Mouse (Mus musculus): ENCODE data around the gene Ppt2. TPM values are rescaled to one million over a fixed set of nuclear protein-coding genes. Genes with fewer than 3 reads are reported as not detected.

Ppt2 gene
- total RNA-seq, 2 experiments from 2014 or later: 40.5 to 42.2 TPM

DNA sequence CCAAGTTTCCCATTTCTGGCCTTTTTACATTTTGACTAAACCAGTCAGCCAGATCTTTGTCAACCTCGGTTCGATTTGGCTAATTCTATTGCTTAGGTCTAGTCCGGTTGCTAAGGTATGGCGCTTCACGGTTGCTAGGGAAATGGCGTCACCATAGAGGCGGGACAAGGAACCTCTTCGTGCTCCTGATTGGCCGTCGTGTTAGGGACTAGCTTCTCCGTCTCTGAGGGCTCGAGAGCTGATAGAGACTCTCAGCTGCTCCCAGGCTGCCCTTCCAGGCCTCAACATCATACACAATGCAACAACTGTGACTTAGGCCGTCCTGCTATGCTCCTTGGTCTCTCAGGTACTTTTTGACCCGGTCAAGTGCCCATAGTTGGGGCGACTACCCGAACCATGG lies 16.3 kb upstream of the Ppt2 start, which contains the start of gene Fkbpl:
Fkbpl (plus strand) TSS at position 157 of the 400 bp plus-strand sequence.
- peak within 1 kb of the TSS; percentile 91 for H3K27ac ChIP-seq
- intact Hi-C loops (cut with DNase I): loop anchor here (10.0 kb wide), 1 partner anchor 190 kb away; the partner anchor contains the start of genes Dxo and Stk19
- DNase-seq: peak; percentile 96
- peak within 1 kb of the TSS; percentile 94 for H3K4me3 ChIP-seq
- TF ChIP-seq CTCF (IDR thresholded peaks at IDR 0.05): no peak

DNA sequence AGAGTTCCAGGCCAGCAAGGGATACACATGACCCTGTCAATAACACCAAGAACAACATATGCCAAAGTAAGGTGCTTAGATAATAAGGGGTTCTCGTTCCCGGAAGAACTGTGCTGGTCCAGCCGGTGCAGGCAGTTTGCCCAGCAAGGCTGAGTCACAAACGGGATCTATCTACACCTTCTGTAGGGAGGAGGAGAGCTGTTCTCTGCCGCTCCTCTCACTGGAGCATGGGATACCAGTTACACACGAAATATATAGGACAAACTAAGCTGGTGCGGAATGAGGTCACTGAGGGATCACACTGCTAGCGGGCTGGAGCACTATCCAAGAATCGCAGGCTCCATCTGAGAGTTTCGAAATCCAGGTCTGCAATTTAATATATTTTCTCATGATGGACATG lies 15.6 kb upstream of the Ppt2 start:
- intact Hi-C loops (cut with DNase I): loop anchor here (10.0 kb wide), 1 partner anchor 191 kb away; the partner anchor contains the start of genes Dxo and Stk19
- peak; percentile 19 for DNase-seq
- peak overlapping the region; percentile 94; the same call in 1 of the 2 replicates for H3K4me3 ChIP-seq
- H3K27ac ChIP-seq: no peak overlapping the region
- no peak for TF ChIP-seq CTCF (IDR thresholded peaks at IDR 0.05)

DNA sequence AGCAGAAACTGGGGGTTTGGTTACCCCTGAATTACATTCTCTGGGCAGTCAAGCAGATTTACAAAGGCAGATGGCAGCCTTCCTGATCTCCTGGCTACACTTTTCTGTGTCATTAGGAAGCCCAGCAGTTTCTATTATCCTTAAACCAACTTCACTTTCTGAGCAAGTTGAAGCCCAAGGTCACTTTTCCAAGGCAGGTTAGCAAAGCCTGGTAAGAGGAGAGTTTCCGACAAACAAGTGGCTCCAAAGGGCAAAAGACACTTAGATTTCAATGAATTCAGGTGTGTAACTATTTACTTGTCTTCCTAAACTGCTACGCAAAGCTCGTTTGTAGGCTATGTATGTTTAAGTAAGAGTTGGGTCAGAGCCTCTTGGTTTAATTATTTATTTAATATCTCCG lies 15.1 kb upstream of the Ppt2 start:
- H3K27ac ChIP-seq: no peak overlapping the region
- no peak for DNase-seq
- no peak for TF ChIP-seq CTCF (IDR thresholded peaks at IDR 0.05)
- intact Hi-C loops (cut with DNase I): loop anchor here (10.0 kb wide), 1 partner anchor 191 kb away; the partner anchor contains the start of genes Dxo and Stk19
- H3K4me3 ChIP-seq: no peak overlapping the region

DNA sequence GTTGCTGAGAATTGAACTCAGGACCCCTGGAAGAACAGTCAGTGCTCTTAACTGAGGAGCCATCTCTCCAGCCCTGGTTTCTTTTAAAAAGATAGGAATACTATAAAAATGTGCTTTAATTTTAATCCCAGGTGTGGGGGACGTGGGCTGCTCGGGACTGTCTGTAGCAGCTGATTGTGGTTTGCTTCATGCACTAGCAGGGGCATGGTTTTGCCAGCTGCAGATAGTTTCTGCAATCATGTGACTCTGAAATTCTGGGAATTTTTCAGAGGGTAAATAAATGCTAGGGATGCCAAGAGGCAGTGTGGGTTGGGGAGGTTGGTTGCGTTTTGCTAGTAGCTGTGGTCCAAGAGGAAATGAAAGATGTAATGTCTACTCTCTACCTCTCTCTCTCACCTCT lies 13.6 kb upstream of the Ppt2 start:
- peak overlapping the region; percentile 73; the same call in 1 of the 2 replicates for H3K27ac ChIP-seq
- intact Hi-C loops (cut with DNase I): loop anchor here (10.0 kb wide), 1 partner anchor 193 kb away; the partner anchor contains the start of genes Dxo and Stk19

DNA sequence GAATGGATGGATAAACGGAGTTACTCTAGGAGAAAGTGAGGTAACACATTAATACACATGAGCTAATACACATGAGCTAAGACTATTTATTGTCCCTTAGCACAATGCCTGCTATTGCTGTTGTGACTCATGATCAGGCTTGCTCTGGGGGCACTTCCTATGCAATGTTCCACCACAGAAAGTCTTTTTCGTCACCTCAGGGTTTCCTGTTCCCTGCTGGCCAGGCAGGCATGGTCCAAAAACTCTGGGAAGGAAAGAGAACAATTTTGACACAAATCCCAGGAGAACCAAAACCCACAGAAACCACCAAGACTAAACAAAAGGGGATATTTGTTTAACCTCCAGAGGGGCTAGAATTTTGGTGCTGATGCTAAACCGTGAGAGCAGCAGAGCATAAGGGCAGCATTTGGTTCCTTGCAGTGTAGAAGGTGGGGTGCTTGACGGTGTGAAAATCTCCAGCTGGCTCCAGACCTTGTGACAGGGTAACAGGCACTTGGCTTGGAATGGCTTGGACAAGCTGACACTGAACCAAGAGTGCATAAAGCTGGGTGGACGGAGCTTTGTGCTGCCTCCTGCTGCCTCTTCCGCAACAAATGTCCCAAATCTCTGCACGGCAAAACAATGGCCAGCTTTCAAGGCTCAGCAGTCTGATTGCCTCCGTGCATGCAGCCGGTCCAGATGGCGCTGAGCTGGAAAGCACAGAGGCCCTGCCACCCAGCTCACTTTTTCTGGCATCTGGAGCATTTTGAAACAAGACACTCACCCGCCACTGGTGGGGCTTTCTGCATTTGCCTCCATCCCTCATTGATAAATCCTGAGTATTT lies 12.7 kb upstream of the Ppt2 start:
- Histone ChIP-seq H3K27ac (peak overlapping the region; percentile 73), H3K4me3 (no peak overlapping the region)
- peak; percentile 18; the same call in 1 of the 2 replicates for TF ChIP-seq CTCF (IDR thresholded peaks at IDR 0.05)
- intact Hi-C loops (cut with DNase I): loop anchor here (10.0 kb wide), 1 partner anchor 194 kb away; the partner anchor contains the start of genes Dxo and Stk19
- peak; percentile 30 for DNase-seq

More for the DNA sequence above, 13.6 kb upstream of the Ppt2 start:
- TF ChIP-seq CTCF (IDR thresholded peaks at IDR 0.05): no peak
- no peak for DNase-seq
- H3K4me3 ChIP-seq: no peak overlapping the region

DNA sequence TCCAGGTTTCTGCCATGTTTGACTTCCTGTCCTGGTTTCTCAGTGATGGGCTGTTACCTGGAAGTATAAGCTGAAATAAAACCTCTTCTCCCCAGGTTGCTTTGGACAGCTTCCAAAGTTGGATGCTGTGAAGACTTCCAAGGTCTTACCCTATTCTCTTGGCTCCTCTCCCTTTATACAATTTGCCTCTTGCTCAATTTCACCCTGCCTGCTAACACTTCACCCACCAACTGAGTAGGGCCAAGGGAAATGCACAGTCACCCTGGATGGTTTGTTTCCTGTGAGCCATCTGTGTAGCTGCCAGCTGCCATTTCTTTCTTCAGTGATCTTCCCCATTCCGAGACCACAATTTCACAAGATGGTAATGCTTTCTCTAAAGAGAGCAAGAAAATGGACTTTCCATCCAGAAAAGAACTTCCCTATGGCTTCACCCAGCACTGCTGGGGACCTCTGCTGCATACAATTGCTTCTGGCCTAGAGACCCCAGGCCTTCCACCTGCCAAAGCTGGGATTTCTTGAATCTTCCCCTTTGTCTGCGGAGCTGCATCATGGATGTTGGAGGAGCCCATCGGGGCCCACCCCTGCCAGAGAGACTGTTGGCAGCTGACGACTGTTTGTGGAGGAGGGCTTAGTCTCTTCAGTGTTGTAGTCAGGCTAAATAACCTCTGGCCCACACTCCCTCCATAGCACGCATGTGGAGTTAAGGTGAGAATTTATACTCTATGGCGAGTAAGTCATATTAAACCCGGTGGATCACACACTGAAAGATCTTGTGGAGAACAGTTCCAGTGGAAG lies 11.3 kb upstream of the Ppt2 start:
- peak; percentile 14 for DNase-seq
- peak overlapping the region; percentile 38; the same call in 1 of the 2 replicates for H3K27ac ChIP-seq
- TF ChIP-seq CTCF (IDR thresholded peaks at IDR 0.05): no peak
- intact Hi-C loops (cut with DNase I): loop anchor here (10.0 kb wide), 1 partner anchor 195 kb away; the partner anchor contains the start of genes Dxo and Stk19
- no peak overlapping the region for H3K4me3 ChIP-seq

DNA sequence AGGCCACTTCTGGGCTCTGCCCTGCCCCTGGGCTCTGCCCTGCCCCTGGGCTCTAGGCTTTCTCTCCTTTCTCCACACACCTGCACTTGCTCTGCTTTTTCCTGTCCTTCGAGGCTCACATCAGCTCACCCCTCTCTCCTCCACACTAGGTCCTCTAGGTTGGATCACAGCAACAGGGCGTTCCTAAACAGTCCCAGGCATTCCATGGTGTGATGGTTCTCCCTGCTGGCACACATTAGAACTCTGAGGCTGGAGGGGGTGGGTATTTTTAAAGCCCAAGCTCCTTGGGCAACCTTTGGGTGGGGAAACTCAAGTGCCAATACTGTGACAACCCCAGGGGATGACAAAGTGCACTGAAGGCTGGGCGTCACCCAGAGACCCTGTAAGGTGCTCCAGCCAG lies 9.1 kb upstream of the Ppt2 start:
- no peak for TF ChIP-seq CTCF (IDR thresholded peaks at IDR 0.05)
- DNase-seq: peak; percentile 9
- Histone ChIP-seq H3K27ac (no peak overlapping the region), H3K4me3 (no peak overlapping the region)
- intact Hi-C loops (cut with DNase I): no loop called here

DNA sequence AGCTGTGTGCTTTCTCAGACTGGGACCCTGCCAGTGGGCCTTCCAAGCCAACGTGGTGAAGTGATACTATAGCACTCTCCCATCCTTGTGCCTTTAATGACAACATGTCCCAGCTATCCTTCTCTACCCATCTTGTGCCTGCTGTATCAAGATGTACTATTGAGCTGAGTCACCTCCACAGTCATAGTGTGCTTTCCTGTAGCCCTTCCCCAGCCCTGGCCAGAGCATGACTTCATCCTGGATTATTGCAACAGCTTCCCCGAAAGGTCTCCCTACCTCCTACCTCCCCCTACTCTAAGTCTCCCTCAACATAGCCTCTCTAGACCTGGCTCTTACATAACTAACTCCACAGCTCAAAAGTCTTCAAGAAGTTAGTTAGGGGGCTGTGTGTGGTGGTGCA lies 7.4 kb upstream of the Ppt2 start:
- H3K27ac ChIP-seq: no peak overlapping the region

DNA sequence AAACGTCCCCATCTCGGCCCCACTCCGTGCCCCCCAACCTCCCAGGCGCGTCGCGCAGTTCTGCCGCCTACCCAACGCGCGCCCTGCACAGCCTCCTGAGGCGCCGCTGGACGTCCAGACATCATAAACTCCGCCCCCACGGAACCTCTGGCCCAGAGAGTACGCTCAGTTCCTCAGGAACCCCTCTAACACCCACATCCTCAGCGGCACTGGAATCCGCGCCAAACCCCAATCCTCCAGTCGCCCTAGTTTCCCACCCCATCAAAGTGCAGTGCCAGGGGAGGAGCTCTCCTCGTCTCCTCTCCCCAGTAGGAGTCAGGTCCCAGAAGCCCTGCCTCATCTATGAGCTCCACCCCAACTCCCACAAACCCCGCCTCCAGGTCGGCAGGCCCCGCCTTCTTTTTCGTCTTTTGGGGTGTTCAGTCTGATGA lies 4.0 kb upstream of the Ppt2 start:
- Histone ChIP-seq H3K27ac (peak overlapping the region; percentile 69), H3K4me3 (peak overlapping the region; percentile 73)
- intact Hi-C loops (cut with DNase I): no loop called here
- TF ChIP-seq CTCF (IDR thresholded peaks at IDR 0.05): no peak
- peak; percentile 83 for DNase-seq

More for the DNA sequence above, 7.4 kb upstream of the Ppt2 start:
- DNase-seq: no peak
- no peak for TF ChIP-seq CTCF (IDR thresholded peaks at IDR 0.05)
- intact Hi-C loops (cut with DNase I): no loop called here
- no peak overlapping the region for H3K4me3 ChIP-seq

DNA sequence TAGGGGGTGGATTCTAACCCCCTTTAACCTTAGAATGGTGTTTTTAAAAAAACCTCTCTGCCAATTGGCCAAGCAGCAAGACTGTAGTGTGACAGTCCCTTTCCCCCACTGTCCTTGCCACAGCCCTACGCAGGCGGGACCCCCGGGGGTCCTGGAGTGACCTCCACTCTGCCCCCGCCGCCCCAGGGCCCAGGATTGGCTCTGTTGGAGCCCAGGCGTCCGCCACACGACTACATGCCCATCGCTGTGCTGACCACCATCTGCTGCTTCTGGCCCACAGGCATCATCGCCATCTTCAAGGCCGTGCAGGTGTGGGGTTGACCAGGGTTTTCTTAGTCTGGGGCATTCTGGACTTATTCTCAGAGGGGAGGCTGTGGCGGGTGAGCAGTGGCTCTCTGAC lies 3.3 kb upstream of the Ppt2 start:
- peak; percentile 33 for DNase-seq
- peak overlapping the region; percentile 73 for H3K4me3 ChIP-seq
- intact Hi-C loops (cut with DNase I): no loop called here
- no peak for TF ChIP-seq CTCF (IDR thresholded peaks at IDR 0.05)
- H3K27ac ChIP-seq: peak overlapping the region; percentile 69

DNA sequence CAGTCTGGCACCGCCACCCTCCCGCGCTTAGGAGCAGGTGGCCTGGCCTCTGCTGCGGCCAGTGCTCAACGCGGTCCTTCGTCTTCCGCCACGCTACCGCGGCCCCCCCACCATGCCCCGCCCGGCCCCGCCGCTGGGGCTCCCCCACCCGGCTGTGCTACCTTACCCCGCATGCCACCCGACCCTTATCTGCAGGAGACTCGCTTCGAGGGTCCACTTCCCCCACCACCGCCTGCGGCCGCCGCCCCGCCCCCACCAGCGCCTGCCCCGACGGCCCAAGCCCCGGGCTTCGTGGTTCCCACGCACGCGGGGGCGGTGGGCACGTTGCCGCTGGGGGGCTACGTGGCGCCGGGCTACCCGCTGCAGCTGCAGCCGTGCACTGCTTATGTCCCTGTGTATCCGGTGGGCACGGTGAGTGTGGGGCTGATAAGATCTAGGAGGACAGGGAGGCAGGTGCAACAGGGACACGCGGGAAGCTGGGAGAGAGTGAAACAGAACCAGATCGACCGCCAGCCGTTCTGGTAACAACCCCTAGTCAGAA lies 2.5 kb upstream of the Ppt2 start:
- intact Hi-C loops (cut with DNase I): no loop called here
- peak; percentile 31 for DNase-seq

More for the DNA sequence above, 2.5 kb upstream of the Ppt2 start:
- TF ChIP-seq CTCF (IDR thresholded peaks at IDR 0.05): no peak
- no peak overlapping the region for H3K27ac ChIP-seq
- H3K4me3 ChIP-seq: peak overlapping the region; percentile 94
